Mouse (Mus musculus) liver, adult 2 months (tissue): Measurements from ENCODE around the gene Pak1ip1.

ENCODE experiments used
- CTCF ChIP-seq: fragments of 200-500 bp; IDR thresholded peaks from 2 replicates; pipeline ENCODE4 v1.5.1; 2011; ENCODE audit warnings: low read depth, low read length, control low read depth
- POLR2A ChIP-seq: fragments of 200-500 bp; IDR thresholded peaks from 2 replicates; pipeline ENCODE4 v1.6.1; 2011; ENCODE audit warnings: low read length, control low read depth; ENCODE audit not compliant: insufficient read depth; ENCODE audit errors: extremely low read depth

DNA sequence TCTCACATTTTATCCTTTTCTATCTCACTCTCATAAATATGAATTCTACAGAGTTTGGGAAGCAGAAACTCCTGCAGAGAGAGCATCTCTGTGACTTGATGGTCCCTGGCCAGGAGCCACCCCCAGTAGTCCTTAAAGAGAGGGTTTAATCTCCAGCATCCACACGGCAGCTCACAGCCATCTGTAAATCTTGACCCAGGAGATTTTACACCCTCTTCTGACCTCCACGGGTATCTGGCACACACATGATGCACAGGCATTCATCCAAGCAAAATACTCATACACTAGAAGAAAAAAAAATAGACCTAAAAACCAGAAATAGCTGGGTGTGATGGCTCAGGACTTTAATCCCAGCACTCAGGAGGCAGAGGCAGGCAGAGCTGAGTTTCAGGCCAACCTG lies 12.4 kb upstream of the Pak1ip1 start:
- TF ChIP-seq POLR2A (no peak), CTCF (no peak)
